Mouse (Mus musculus): Measurements from ENCODE around the gene Pkp4.

Pkp4 gene

GRCm38 (mm10) chr2:59184107-59185064 is 23.7 kb downstream of the Pkp4 start:
- no peak for DNase-seq (ENCODE audit: low spot score)

GRCm38 (mm10) chr2:59186122-59186521 is 25.5 kb downstream of the Pkp4 start:
- no peak for DNase-seq (ENCODE audit: low spot score)

GRCm38 (mm10) chr2:59186966-59187365 is 26.3 kb downstream of the Pkp4 start:
- no peak for DNase-seq (ENCODE audit: low spot score)

- no peak for DNase-seq (ENCODE audit: low spot score)
Observed at GRCm38 (mm10) chr2:59188306-59188705, 27.7 kb downstream of the Pkp4 start.

GRCm38 (mm10) chr2:59189661-59190185 is 29.1 kb downstream of the Pkp4 start:
- DNase-seq (ENCODE audit: low spot score), result no peak

- DNase-seq (ENCODE audit: low spot score), result no peak
Observed at GRCm38 (mm10) chr2:59190186-59190585, 29.5 kb downstream of the Pkp4 start.

GRCm38 (mm10) chr2:59191466-59191865 is 30.8 kb downstream of the Pkp4 start:
- DNase-seq (ENCODE audit: low spot score), result peak; percentile 57

- DNase-seq (ENCODE audit: low spot score), result no peak
Observed at GRCm38 (mm10) chr2:59193117-59193516, 32.5 kb downstream of the Pkp4 start.

- DNase-seq (ENCODE audit: low spot score), result no peak
Observed at GRCm38 (mm10) chr2:59197156-59197555, 36.5 kb downstream of the Pkp4 start.

- DNase-seq (ENCODE audit: low spot score), result no peak
Observed at GRCm38 (mm10) chr2:59199476-59199976, 38.9 kb downstream of the Pkp4 start.

GRCm38 (mm10) chr2:59200511-59200910 is 39.9 kb downstream of the Pkp4 start:
- DNase-seq (ENCODE audit: low spot score), result no peak

- DNase-seq (ENCODE audit: low spot score), result no peak
Observed at GRCm38 (mm10) chr2:59202930-59203329, 42.3 kb downstream of the Pkp4 start.

GRCm38 (mm10) chr2:59203627-59204425 is 43.2 kb downstream of the Pkp4 start:
- no peak for DNase-seq (ENCODE audit: low spot score)

GRCm38 (mm10) chr2:59205092-59205491 is 44.4 kb downstream of the Pkp4 start:
- no peak for DNase-seq (ENCODE audit: low spot score)

GRCm38 (mm10) chr2:59206190-59206589 is 45.5 kb downstream of the Pkp4 start:
- no peak for DNase-seq (ENCODE audit: low spot score)

GRCm38 (mm10) chr2:59207240-59207639 is 46.6 kb downstream of the Pkp4 start:
- DNase-seq (ENCODE audit: low spot score), result no peak

GRCm38 (mm10) chr2:59207725-59208124 is 47.1 kb downstream of the Pkp4 start:
- no peak for DNase-seq (ENCODE audit: low spot score)

- DNase-seq (ENCODE audit: low spot score), result no peak
Observed at GRCm38 (mm10) chr2:59208276-59208675, 47.6 kb downstream of the Pkp4 start.

GRCm38 (mm10) chr2:59211051-59211450 is 50.4 kb downstream of the Pkp4 start:
- no peak for DNase-seq (ENCODE audit: low spot score)

- no peak for DNase-seq (ENCODE audit: low spot score)
Observed at GRCm38 (mm10) chr2:59212430-59212829, 51.8 kb downstream of the Pkp4 start.

GRCm38 (mm10) chr2:59212846-59213245 is 52.2 kb downstream of the Pkp4 start:
- no peak for DNase-seq (ENCODE audit: low spot score)

- no peak for DNase-seq (ENCODE audit: low spot score)
Observed at GRCm38 (mm10) chr2:59217931-59218330, 57.3 kb downstream of the Pkp4 start.
